Mouse (Mus musculus) myocyte (in vitro differentiated cells): ENCODE results near the gene Akr1c12.

Experiments
- CEBPB ChIP-seq: IDR thresholded peaks from 2 replicates; pipeline ENCODE4 v1.6.1; 2011; ENCODE audit warnings: mild to moderate bottlenecking, moderate library complexity; ENCODE audit not compliant: poor library complexity, insufficient read depth, severe bottlenecking
- MAX ChIP-seq: IDR thresholded peaks from one replicate; pipeline ENCODE4 v1.6.1; 2011; ENCODE audit warnings: low read depth, mild to moderate bottlenecking, control low read depth
- MYOD1 ChIP-seq, 3 experiments: IDR thresholded peaks; one replicate each; pipeline ENCODE4 v1.6.1; 2011; ENCODE audit warnings: control low read depth in 2 of 3, low read depth in 2 of 3, mild to moderate bottlenecking in 2 of 3, moderate library complexity in 1 of 3; ENCODE audit not compliant: insufficient read length in 2 of 3, control insufficient read depth in 1 of 3
- POLR2A ChIP-seq: IDR thresholded peaks from one replicate; pipeline ENCODE4 v1.6.1; 2011; ENCODE audit warnings: low read depth, mild to moderate bottlenecking, control low read depth, moderate library complexity; ENCODE audit not compliant: insufficient read length
- REST ChIP-seq: IDR thresholded peaks from one replicate; pipeline ENCODE4 v1.6.1; 2011; ENCODE audit warnings: mild to moderate bottlenecking, control low read depth, moderate library complexity; ENCODE audit not compliant: insufficient read depth, insufficient read length
- TCF3 ChIP-seq: IDR thresholded peaks from one replicate; pipeline ENCODE4 v1.6.1; 2011; ENCODE audit warnings: low read depth, control low read depth; ENCODE audit not compliant: insufficient read length
- USF1 ChIP-seq: IDR thresholded peaks from one replicate; pipeline ENCODE4 v1.6.1; 2011; ENCODE audit warnings: low read depth, mild to moderate bottlenecking, control low read depth, moderate library complexity

DNA sequence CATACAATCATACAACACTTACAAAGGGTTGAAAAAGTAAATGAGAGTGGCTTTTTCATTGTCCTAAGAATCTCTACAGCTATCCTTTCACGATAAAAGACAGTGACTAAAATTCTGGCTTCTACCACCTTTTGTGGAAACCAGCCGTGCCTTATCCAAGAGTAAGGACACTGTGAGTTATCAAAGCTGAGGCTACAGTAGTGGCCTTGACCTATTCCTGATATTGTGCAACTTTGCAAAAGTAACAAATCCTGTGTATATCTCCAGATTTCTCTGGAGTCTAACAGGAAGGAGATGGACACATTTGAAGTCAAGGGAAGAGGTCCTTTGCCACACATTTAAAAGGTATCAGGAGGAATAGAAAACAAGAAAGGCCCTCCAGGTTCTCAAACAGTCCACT lies 1.7 kb downstream of the Akr1c12 start:
- TF ChIP-seq POLR2A (no peak), REST (no peak), MAX (no peak), USF1 (no peak), MYOD1 (IDR thresholded peaks at IDR 0.05; ENCODE audit: control insufficient read depth in 1 of 3, insufficient read length in 2 of 3, low read depth in 2 of 3) (no peak), CEBPB (no peak), TCF3 (no peak)
